Mouse (Mus musculus): ENCODE measurements around the gene Dync1li2.

The Dync1li2 gene

DNA sequence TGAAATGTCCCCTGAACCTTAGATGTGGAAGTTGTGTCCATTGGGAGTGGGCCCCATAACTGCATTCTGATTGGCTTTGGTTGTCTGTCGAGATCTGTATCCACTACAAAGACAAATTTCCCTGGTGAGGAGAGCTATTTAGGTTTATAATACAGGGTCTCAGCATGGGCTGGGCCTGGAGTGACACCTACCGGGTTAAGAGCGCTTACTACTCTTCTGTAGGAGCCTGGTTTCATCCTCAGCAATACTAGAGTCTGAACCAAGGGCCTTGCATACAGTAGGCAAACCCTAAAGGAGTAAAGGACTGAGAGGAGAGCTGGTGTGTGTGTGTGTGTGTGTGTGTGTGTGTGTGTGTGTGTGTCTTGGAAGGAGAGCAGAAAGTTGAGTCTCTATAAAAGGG, 28.6 kb downstream of the Dync1li2 start:
- no peak for DNase-seq (ENCODE audit: low spot score in 2 of 2)

GRCm38 (mm10) chr8:104413770-104414169, 29.1 kb downstream of the Dync1li2 start:
- DNase-seq (ENCODE audit: low spot score in 2 of 2), result no peak

- no peak for DNase-seq (ENCODE audit: low spot score in 2 of 2)
Observed at GRCm38 (mm10) chr8:104412805-104413532, 29.9 kb downstream of the Dync1li2 start.

DNA sequence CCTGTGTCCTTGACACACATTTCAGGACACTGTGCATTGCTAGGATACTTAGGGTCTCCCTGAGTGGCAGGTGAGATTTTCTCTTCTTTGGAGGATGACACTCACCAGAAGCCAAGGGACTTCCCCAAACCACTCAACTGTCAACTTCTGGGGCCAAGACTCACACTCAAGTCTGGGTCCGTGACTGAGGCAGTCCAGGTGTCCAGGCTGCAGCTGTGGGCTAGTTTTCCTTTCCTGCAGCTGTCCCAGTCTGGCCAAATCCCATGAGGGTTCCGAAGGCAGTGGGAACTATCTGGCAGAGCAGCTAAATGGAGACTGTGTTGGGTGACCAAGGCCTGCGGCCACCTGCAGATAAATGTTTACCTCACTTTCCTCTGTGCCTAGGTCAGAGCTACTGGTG, 30.9 kb downstream of the Dync1li2 start:
- no peak for DNase-seq (ENCODE audit: low spot score in 2 of 2)

DNA sequence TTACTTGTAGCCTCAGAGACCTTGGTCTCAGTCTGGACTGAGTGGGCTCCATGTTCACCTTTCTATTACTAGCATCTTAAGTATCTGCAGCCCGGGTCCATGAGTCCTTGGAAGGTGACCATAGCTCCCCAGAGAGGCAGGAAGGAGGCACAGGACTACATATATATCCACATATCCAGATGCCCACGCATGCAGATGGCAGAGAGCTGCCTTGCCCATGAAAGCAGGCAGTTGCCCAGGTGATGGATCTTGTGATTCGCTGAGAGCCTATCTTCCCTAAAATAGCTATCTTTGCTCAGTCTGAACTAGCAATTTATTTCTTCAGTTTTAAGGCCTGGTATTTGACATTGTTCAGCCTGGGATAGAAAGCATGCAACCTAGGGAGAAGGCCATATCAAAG, 31.4 kb downstream of the Dync1li2 start:
- DNase-seq (ENCODE audit: low spot score in 2 of 2), result no peak

GRCm38 (mm10) chr8:104410628-104411273, 32.1 kb downstream of the Dync1li2 start:
- DNase-seq (ENCODE audit: low spot score in 2 of 2), result no peak

DNA sequence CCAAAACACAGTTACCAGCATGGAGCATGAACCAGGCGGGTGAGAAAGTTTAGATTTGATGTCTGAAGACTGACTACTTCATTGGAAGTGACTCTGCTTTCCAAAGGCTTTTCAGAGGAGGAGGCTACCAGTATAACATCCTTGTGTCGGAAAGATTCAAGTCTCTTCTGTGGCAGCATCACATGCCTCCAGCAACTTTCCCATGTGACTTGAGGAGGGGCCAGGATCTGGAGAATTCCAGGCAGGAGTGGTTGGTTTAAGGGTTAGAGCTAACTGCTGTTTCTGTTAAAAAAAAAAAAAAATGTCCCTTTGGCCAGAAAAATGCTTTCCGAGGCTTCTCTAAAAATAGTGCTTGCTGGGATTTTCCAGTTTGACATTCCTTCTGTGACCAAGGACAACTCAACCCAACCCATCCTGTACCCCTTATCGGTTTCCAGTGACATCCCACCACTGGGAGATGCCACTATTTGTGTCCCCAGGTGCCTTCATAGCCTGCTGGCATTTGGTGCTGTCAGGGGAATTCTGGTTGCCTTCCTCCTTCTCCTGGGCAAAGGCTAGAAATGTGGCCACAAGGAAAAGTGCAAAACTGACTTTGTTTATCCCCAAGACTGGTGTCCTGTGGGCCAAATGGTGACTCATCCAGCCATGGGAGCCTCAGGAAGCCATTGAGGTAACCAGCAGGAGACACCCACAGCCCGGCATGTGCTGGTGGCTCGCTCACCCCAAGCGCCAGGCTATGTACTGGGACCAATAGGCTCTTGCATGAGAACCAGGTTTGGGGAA, 34.3 kb downstream of the Dync1li2 start:
- no peak for DNase-seq (ENCODE audit: low spot score in 2 of 2)

- DNase-seq (ENCODE audit: low spot score in 2 of 2), result no peak
Observed at GRCm38 (mm10) chr8:104406340-104407128, 36.3 kb downstream of the Dync1li2 start.

- no peak for DNase-seq (ENCODE audit: low spot score in 2 of 2)
Observed at GRCm38 (mm10) chr8:104405430-104406187, 37.2 kb downstream of the Dync1li2 start.

GRCm38 (mm10) chr8:104403596-104403995, 39.3 kb downstream of the Dync1li2 start:
- DNase-seq (ENCODE audit: low spot score in 2 of 2), result no peak

DNA sequence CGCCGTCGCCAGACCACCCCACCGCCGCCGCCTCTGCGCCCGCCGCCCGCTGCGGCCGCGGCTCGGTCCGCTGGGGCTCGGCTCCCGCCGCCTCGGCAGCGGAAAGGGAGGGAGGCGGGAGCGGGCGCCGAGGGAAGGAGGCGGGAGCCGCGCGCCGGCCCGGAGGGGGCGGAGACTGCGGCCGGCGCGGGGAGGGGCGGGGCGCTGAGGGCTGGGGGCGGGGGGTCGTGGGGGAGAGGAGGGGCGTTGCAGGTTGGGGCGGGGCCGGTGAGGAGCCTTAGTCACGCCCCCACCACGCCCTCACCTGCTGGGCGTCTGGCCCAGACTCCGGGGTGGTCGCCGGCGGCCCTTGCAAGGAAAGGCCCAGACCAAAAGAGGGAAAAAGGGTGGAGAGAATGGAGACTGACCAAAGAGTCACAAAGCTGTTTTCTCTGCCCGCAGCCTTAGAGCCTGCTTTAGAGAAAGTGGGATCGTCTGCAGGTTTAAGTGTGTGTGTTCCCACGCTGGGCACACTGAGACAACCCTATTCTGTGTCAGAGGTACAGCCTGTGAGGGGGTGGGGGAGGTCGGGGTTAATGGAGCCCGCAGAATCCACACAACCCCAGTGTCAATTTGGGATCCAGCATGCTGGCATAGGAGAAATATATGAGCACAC, 47.0 kb downstream of the Dync1li2 start, which contains the start of gene Cmtm4:
TSS of gene Cmtm4 (minus strand) at position 105 of the 655 bp plus-strand sequence.
- DNase-seq (ENCODE audit: low spot score in 2 of 2), result peak; percentile 40 to 65

GRCm38 (mm10) chr8:104394801-104395702, 47.8 kb downstream of the Dync1li2 start:
- DNase-seq (ENCODE audit: low spot score in 2 of 2), result peak; percentile 11 to 18

GRCm38 (mm10) chr8:104393767-104394166, 49.1 kb downstream of the Dync1li2 start:
- no peak for DNase-seq (ENCODE audit: low spot score in 2 of 2)

- DNase-seq (ENCODE audit: low spot score in 2 of 2), result no peak
Observed at GRCm38 (mm10) chr8:104393139-104393538, 49.7 kb downstream of the Dync1li2 start.

- no peak for DNase-seq (ENCODE audit: low spot score in 2 of 2)
Observed at GRCm38 (mm10) chr8:104390245-104390644, 52.6 kb downstream of the Dync1li2 start.

GRCm38 (mm10) chr8:104387980-104388379, 54.9 kb downstream of the Dync1li2 start:
- DNase-seq (ENCODE audit: low spot score in 2 of 2), result no peak

DNA sequence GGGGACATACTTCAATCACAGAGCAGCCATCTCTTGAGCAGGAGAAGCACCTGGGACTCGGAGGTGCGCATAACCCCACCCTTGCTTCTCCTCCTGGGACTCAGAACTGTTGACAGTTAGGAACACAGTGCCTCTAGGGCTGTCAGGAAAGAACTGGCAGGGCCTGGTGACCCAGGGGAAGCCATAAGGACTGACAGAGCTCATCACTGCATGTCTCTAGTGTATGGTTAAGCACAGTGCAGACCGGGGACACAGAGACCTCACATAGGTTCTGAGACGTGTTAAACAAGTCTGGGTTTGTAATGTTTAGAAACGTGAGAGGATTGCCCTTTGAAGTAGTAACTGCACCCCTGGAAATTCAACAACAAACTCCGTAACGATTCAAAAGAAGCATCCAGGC, 55.3 kb downstream of the Dync1li2 start:
- no peak for DNase-seq (ENCODE audit: low spot score in 2 of 2)

- DNase-seq (ENCODE audit: low spot score in 2 of 2), result no peak
Observed at GRCm38 (mm10) chr8:104386693-104387092, 56.2 kb downstream of the Dync1li2 start.

GRCm38 (mm10) chr8:104383977-104384376, 58.9 kb downstream of the Dync1li2 start:
- DNase-seq (ENCODE audit: low spot score in 2 of 2), result no peak
